Mouse (Mus musculus): ENCODE results near the gene Jpt1. TPM values are rescaled to one million over a fixed set of nuclear protein-coding genes. Genes with fewer than 3 reads are reported as not detected.
"Not testable (repeated sequence)": the region's sequence is repeated elsewhere in the genome, so short reads cannot be mapped to it uniquely, and the experiment has no call there.

Jpt1 gene
- polyA plus RNA-seq, 1 experiment from 2014 or later, result 496 TPM

GRCm38 (mm10) chr11:115467217-115467618 lies 47.0 kb downstream of the Jpt1 start:
- ATAC-seq, result no peak

DNA sequence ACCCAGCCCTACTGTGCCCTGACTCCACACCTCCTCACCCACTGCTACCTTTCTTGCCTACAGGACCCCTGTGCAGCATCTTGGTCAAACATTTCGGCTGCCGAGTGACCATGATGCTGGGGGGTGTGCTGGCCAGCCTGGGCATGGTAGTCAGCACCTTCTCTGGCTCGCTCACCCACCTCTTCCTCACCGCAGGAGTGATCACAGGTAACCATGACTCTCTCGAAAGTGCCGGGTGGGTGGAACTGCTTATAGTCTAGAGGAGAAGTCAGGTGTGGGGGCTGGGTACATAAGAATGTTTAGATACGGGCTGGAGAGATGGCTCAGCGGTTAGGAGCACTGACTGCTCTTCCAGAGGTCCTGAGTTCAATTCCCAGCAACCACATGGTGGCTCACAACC lies 49.3 kb downstream of the Jpt1 start:
- no peak for ATAC-seq
- no peak overlapping the region for H3K4me2 ChIP-seq (ENCODE audit: low read depth, low read length)
- H3K27ac ChIP-seq (ENCODE audit: low read length), result no peak overlapping the region
- no peaks in the 10 kb centered on the region for H3K36me3 ChIP-seq (ENCODE audit: control insufficient read depth, insufficient read depth, low read length)
- peaks cover 20% of the 10 kb centered on the region for H3K4me1 ChIP-seq (ENCODE audit: control insufficient read depth, insufficient read depth, low read length)
- no peak overlapping the region for H3K4me3 ChIP-seq (ENCODE audit: low read length)
- no peak overlapping the region for H3K9ac ChIP-seq (ENCODE audit: low read depth, low read length)
- H3K9me3 ChIP-seq (ENCODE audit: control insufficient read depth, low read length), result no peaks in the 10 kb centered on the region
- WGBS, result 86% methylated on average over 8 of the region's 8 CpGs
- H3K27me3 ChIP-seq (replicated peaks; ENCODE audit: control insufficient read depth, insufficient read depth, low read length), result no peaks in the 10 kb centered on the region

More at GRCm38 (mm10) chr11:115467217-115467618, 47.0 kb downstream of the Jpt1 start:
- peaks cover 20% of the 10 kb centered on the region for H3K4me1 ChIP-seq (ENCODE audit: control insufficient read depth, insufficient read depth, low read length)
- H3K27ac ChIP-seq (ENCODE audit: low read length), result no peak overlapping the region
- no peaks in the 10 kb centered on the region; the same call in 1 of the 2 replicates for H3K9me3 ChIP-seq (ENCODE audit: control insufficient read depth, low read length)
- no peaks in the 10 kb centered on the region; the same call in 1 of the 2 replicates for H3K36me3 ChIP-seq (ENCODE audit: control insufficient read depth, insufficient read depth, low read length)
- H3K27me3 ChIP-seq (replicated peaks; ENCODE audit: control insufficient read depth, insufficient read depth, low read length), result no peaks in the 10 kb centered on the region
- no peak overlapping the region for H3K9ac ChIP-seq (ENCODE audit: low read depth, low read length)
- WGBS, result 45% methylated on average over 4 of the region's 4 CpGs
- no peak overlapping the region for H3K4me2 ChIP-seq (ENCODE audit: low read depth, low read length)
- H3K4me3 ChIP-seq (ENCODE audit: low read length), result no peak overlapping the region

DNA sequence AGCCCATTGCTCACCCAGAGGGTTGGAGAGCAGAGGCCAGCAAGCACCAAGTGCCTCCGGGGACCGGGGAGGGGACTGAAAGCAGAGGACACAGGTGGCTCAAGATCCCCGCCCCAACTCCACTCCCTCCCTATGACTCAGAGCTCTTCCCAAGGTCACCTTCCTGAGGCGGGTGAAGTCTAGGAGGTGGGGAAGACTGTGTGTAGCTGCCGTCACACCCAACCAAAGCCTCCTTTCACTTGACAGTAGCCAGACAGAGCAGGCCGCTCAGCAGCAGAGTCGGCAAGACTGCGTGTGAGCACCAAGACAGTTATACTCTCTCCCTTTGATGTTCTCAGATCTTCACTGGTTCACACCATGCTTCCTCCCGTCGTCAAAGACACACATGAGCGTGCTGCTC lies 50.8 kb downstream of the Jpt1 start:
- Histone ChIP-seq H3K9ac (ENCODE audit: low read depth, low read length) (no peak overlapping the region), H3K27ac (ENCODE audit: low read length) (peak overlapping the region; percentile 41; the same call in 1 of the 2 replicates), H3K4me2 (ENCODE audit: low read depth, low read length) (peak overlapping the region; percentile 11), H3K4me3 (ENCODE audit: low read length) (no peak overlapping the region), H3K9me3 (ENCODE audit: control insufficient read depth, low read length) (no peaks in the 10 kb centered on the region), H3K4me1 (ENCODE audit: control insufficient read depth, insufficient read depth, low read length) (peaks cover 20% of the 10 kb centered on the region), H3K36me3 (ENCODE audit: control insufficient read depth, insufficient read depth, low read length) (no peaks in the 10 kb centered on the region), H3K27me3 (replicated peaks; ENCODE audit: control insufficient read depth, insufficient read depth, low read length) (no peaks in the 10 kb centered on the region)
- WGBS, result 39% methylated on average over 11 of the region's 11 CpGs
- ATAC-seq, result peak; percentile 83

DNA sequence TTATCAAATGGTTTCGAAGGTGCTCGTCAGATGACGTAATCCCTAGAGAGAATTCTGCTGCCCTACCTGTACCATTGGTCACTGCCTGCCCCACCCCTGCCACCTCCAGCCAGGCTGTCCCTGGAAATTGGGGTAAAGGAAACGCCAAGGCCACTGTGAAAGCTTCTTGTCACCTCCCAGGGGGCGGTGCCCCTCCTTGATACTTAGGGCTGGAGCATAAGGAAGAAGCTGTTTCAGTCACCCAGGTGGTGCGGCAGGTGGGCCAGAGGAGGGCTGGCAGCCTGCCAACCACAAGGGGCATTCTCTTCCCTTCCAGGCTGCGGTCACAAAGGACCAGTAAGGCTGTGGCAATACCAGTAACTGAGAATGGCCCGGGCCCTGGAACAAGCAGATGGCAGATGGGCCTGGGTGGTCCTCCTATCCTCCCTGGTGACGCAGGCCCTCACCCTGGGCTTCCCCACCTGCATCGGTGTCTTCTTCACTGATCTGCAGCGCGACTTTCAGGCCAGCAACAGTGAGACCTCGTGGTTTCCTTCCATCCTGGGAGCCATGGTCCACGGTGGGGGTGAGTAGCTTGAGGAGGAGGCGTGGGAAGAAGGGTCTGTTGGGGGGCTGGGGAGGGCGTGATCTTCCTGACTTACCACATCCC lies 51.8 kb downstream of the Jpt1 start, which contains the start of gene Slc16a5:
Gene Slc16a5, plus strand, starts transcription at position 232 of the 649 bp plus-strand sequence.
- Histone ChIP-seq H3K27me3 (replicated peaks; ENCODE audit: control insufficient read depth, insufficient read depth, low read length) (no peaks in the 10 kb centered on the region), H3K4me3 (ENCODE audit: low read length) (no peak within 1 kb of the TSS; the same call in 1 of the 2 replicates), H3K9ac (ENCODE audit: low read depth, low read length) (0 out of 2 replicates have a peak within 1 kb of the TSS, but pooled peaks have one; percentile 19), H3K9me3 (ENCODE audit: control insufficient read depth, low read length) (no peaks in the 10 kb centered on the region), H3K4me2 (ENCODE audit: low read depth, low read length) (peak within 1 kb of the TSS; percentile 11), H3K27ac (ENCODE audit: low read length) (peak within 1 kb of the TSS; percentile 30; the same call in 1 of the 2 replicates), H3K4me1 (ENCODE audit: control insufficient read depth, insufficient read depth, low read length) (peaks cover 23% of the 10 kb centered on the region), H3K36me3 (ENCODE audit: control insufficient read depth, insufficient read depth, low read length) (no peaks in the 10 kb centered on the region)
- ATAC-seq, result peak; percentile 55
- 69% methylated on average over 16 of the region's 16 CpGs for WGBS

DNA sequence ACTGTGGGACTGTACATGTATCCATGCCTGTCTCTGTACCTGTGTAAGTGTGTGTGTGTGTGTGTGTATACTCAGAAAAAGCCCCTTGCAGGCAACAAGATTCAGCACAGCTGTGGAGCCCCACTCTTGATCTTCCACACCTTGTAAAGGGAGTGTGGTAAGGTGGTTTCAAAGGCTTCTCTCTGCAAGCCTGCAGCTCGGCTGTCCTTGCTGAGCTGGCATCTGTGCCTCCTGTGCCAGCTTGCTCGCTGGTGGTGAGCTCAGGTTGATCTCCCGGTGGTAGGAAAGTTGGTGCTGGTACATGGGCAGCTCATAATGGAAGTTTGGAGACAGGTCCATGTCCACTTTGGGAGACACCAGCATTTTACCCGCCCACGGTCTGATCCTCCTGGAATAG lies 52.3 kb downstream of the Jpt1 start:
- H3K4me1 ChIP-seq (ENCODE audit: control insufficient read depth, insufficient read depth, low read length), result peaks cover 26% of the 10 kb centered on the region
- no peaks in the 10 kb centered on the region for H3K36me3 ChIP-seq (ENCODE audit: control insufficient read depth, insufficient read depth, low read length)
- no peak overlapping the region for H3K27ac ChIP-seq (ENCODE audit: low read length)
- 66% methylated on average over 5 of the region's 5 CpGs for WGBS
- H3K27me3 ChIP-seq (replicated peaks; ENCODE audit: control insufficient read depth, insufficient read depth, low read length), result no peaks in the 10 kb centered on the region
- ATAC-seq, result no peak
- no peaks in the 10 kb centered on the region for H3K9me3 ChIP-seq (ENCODE audit: control insufficient read depth, low read length)
- 0 out of 2 replicates have a peak overlapping the region, but pooled peaks have one; percentile 19 for H3K9ac ChIP-seq (ENCODE audit: low read depth, low read length)
- no peak overlapping the region for H3K4me3 ChIP-seq (ENCODE audit: low read length)
- no peak overlapping the region for H3K4me2 ChIP-seq (ENCODE audit: low read depth, low read length)

DNA sequence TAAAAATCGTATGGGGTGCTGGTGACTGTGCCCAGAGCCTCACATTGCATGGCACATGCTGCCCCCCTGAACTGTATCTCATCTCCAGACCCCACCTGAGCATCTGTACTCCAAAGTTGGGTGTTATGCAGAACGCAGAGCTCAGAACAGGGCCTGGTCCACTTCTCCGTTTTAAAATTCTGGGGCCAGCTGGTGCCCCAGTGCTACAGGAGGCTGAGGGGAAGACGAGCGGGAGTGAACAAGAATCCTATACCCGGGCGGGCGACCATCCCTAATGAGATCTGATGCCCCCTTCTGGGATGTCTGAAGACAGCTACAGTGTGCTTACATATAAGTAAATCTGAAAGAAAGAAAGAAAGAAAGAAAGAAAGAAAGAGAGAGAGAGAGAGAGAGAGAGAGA lies 53.2 kb downstream of the Jpt1 start:
- peaks cover 28% of the 10 kb centered on the region for H3K4me1 ChIP-seq (ENCODE audit: control insufficient read depth, insufficient read depth, low read length)
- H3K4me2 ChIP-seq (ENCODE audit: low read depth, low read length), result no peak overlapping the region
- no peak overlapping the region for H3K9ac ChIP-seq (ENCODE audit: low read depth, low read length)
- WGBS, result 36% methylated on average over 8 of the region's 8 CpGs
- no peak overlapping the region for H3K4me3 ChIP-seq (ENCODE audit: low read length)
- no peaks in the 10 kb centered on the region for H3K27me3 ChIP-seq (replicated peaks; ENCODE audit: control insufficient read depth, insufficient read depth, low read length)
- H3K27ac ChIP-seq (ENCODE audit: low read length), result no peak overlapping the region
- H3K36me3 ChIP-seq (ENCODE audit: control insufficient read depth, insufficient read depth, low read length), result no peaks in the 10 kb centered on the region
- ATAC-seq, result no peak
- H3K9me3 ChIP-seq (ENCODE audit: control insufficient read depth, low read length), result no peaks in the 10 kb centered on the region

DNA sequence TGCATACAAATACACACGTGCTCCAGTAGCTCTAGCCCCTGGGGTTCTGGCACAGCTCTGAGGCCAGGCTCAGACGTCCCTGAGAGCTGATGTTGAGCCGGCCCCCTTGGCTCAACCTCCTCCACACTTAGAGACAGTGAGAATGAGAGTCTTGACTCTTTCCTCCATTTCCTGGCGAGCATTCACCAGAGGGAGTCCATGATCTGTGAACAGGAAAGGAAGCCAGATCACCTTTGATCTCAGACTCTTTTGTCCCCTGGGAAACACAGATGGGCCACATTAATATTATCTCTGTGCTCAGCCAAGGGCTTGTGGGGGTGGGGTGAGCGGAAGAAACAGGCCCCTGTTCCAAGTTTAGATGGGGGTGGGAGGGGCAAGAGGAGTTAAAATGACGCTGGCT lies 56.8 kb downstream of the Jpt1 start:
- WGBS, result 34% methylated on average over 6 of the region's 6 CpGs
- no peaks in the 10 kb centered on the region for H3K9me3 ChIP-seq (ENCODE audit: control insufficient read depth, low read length)
- H3K27me3 ChIP-seq (replicated peaks; ENCODE audit: control insufficient read depth, insufficient read depth, low read length), result no peaks in the 10 kb centered on the region
- no peak for ATAC-seq
- H3K9ac ChIP-seq (ENCODE audit: low read depth, low read length), result no peak overlapping the region
- H3K4me3 ChIP-seq (ENCODE audit: low read length), result no peak overlapping the region
- no peak overlapping the region for H3K4me2 ChIP-seq (ENCODE audit: low read depth, low read length)
- H3K27ac ChIP-seq (ENCODE audit: low read length), result no peak overlapping the region
- H3K4me1 ChIP-seq (ENCODE audit: control insufficient read depth, insufficient read depth, low read length), result peaks cover 14% of the 10 kb centered on the region
- no peaks in the 10 kb centered on the region for H3K36me3 ChIP-seq (ENCODE audit: control insufficient read depth, insufficient read depth, low read length)

DNA sequence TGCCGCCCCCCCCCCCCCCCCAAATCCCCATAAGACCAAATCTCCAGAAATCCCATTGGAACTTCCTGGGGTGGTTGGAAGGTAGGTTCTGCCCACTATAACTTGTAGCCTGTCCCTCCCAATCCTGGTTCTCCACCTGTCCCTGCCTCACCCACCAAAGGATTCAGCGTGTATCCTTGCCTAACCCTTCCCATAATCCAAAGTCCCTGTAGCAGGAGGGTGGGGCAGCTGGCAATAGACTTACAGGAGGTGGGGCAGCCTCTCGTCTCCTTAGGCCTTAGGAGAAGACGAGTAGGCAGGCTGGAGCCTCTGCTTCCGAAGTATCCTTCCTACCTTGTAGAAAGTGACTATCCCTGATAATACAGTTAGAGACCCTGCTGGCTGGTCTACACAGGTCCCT lies 58.0 kb downstream of the Jpt1 start:
- 78% methylated on average over 5 of the region's 5 CpGs for WGBS
- no peak overlapping the region for H3K4me2 ChIP-seq (ENCODE audit: low read depth, low read length)
- no peak overlapping the region for H3K9ac ChIP-seq (ENCODE audit: low read depth, low read length)
- H3K9me3 ChIP-seq (ENCODE audit: control insufficient read depth, low read length), result no peaks in the 10 kb centered on the region
- no peak overlapping the region for H3K4me3 ChIP-seq (ENCODE audit: low read length)
- peaks cover 13% of the 10 kb centered on the region for H3K4me1 ChIP-seq (ENCODE audit: control insufficient read depth, insufficient read depth, low read length)
- H3K36me3 ChIP-seq (ENCODE audit: control insufficient read depth, insufficient read depth, low read length), result no peaks in the 10 kb centered on the region
- peak overlapping the region; percentile 6 for H3K27ac ChIP-seq (ENCODE audit: low read length)
- H3K27me3 ChIP-seq (replicated peaks; ENCODE audit: control insufficient read depth, insufficient read depth, low read length), result no peaks in the 10 kb centered on the region
- peak; percentile 86 for ATAC-seq

DNA sequence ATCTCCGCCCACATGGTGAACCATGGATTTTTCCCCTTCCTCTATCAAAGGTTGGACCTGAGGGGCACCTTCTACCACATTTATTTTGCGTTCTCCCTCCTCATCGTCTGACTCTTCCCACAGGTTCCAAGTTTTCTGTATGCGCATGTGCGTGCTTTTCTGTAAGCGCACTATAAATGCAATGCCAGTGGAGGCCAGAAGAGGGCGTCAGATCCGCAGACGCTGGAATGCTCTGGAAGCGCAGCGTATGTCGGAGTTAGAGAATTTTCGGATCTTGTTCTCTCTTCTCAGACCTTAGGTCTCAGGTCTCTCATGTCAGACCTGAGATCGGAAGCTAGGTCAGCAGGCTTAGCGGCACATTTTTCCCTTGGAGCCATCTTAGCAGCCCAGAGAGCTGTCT lies 58.6 kb downstream of the Jpt1 start:
- H3K9ac ChIP-seq (ENCODE audit: low read depth, low read length), result no peak overlapping the region
- no peak overlapping the region for H3K4me3 ChIP-seq (ENCODE audit: low read length)
- H3K36me3 ChIP-seq (ENCODE audit: control insufficient read depth, insufficient read depth, low read length), result no peaks in the 10 kb centered on the region
- no peak overlapping the region for H3K27ac ChIP-seq (ENCODE audit: low read length)
- no peaks in the 10 kb centered on the region for H3K27me3 ChIP-seq (replicated peaks; ENCODE audit: control insufficient read depth, insufficient read depth, low read length)
- whole genome bisulfite sequencing, result 86% methylated on average over 15 of the region's 15 CpGs
- no peak for ATAC-seq
- no peaks in the 10 kb centered on the region for H3K9me3 ChIP-seq (ENCODE audit: control insufficient read depth, low read length)
- peaks cover 15% of the 10 kb centered on the region for H3K4me1 ChIP-seq (ENCODE audit: control insufficient read depth, insufficient read depth, low read length)
- no peak overlapping the region for H3K4me2 ChIP-seq (ENCODE audit: low read depth, low read length)

DNA sequence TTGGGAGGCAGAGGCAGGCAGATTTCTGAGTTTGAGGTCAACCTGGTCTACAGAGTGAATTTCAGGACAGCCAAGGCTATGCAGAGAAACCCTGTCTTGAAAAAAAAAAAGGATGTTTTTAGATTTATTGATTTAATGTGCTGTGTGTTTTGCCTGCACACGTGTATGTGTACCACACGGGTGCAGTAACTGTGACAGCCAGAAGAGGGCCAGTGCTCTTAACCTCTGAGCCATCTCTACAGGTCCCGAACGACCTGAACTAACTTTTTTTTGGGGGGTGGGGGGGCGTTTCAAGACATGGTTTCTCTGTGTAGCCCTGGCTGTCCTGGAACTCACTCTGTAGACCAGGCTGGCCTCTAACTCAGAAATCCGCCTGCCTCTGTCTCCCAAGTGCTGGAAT lies 59.4 kb downstream of the Jpt1 start:
- H3K4me1 ChIP-seq (ENCODE audit: control insufficient read depth, insufficient read depth, low read length), result peaks cover 20% of the 10 kb centered on the region
- H3K27ac ChIP-seq (ENCODE audit: low read length); H3K4me2 ChIP-seq (ENCODE audit: low read depth, low read length); H3K36me3 ChIP-seq (ENCODE audit: control insufficient read depth, insufficient read depth, low read length); H3K9me3 ChIP-seq (ENCODE audit: control insufficient read depth, low read length); H3K4me3 ChIP-seq (ENCODE audit: low read length); H3K27me3 ChIP-seq (replicated peaks; ENCODE audit: control insufficient read depth, insufficient read depth, low read length); H3K9ac ChIP-seq (ENCODE audit: low read depth, low read length); ATAC-seq: not testable (repeated sequence)
- WGBS, result 86% methylated on average over 6 of the region's 6 CpGs

Data from intestine, embryonic 16.5 days (tissue).